Mouse (Mus musculus) olfactory bulb, adult 2 months (tissue): ENCODE data around the gene Slc2a12.

Experiments
- CTCF ChIP-seq: fragments of 200-500 bp; IDR thresholded peaks from 2 replicates; pipeline ENCODE4 v1.5.1; 2012; ENCODE audit warnings: low read depth, mild to moderate bottlenecking, low read length, moderate library complexity; ENCODE audit not compliant: insufficient read depth
- POLR2A ChIP-seq: fragments of 200-500 bp; IDR thresholded peaks from 2 replicates; pipeline ENCODE4 v1.6.1; 2012; ENCODE audit warnings: mild to moderate bottlenecking, low read depth, low read length, moderate library complexity; ENCODE audit not compliant: insufficient read depth

DNA sequence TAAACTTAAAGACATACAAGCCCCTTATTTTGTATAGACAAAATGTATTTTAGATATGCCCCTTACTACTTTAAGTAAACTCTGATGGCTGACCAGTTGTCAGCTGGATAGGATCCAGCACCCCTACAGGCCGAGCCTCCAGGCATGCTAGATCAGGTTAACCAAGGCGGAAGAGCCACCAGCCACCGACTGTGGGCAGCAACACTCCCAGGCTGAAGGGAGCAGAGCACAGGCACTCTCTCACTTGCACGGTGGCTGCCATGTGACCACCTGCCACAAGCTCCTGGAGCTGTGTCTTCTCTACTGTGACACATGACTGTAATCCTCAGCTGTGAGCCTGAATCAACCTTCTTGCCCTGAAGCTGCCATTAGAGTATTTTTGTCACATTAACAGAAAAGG is 73.7 kb downstream of the Slc2a12 start:
- TF ChIP-seq CTCF (no peak), POLR2A (no peak)
